Mouse (Mus musculus) liver, adult 2 months (tissue): ENCODE results near the gene Pou2f3.

ENCODE experiments used
- CTCF ChIP-seq: fragments of 200-500 bp; IDR thresholded peaks from 2 replicates; pipeline ENCODE4 v1.5.1; 2011; ENCODE audit warnings: low read depth, low read length, control low read depth
- POLR2A ChIP-seq: fragments of 200-500 bp; IDR thresholded peaks from 2 replicates; pipeline ENCODE4 v1.6.1; 2011; ENCODE audit warnings: low read length, control low read depth; ENCODE audit not compliant: insufficient read depth; ENCODE audit errors: extremely low read depth

DNA sequence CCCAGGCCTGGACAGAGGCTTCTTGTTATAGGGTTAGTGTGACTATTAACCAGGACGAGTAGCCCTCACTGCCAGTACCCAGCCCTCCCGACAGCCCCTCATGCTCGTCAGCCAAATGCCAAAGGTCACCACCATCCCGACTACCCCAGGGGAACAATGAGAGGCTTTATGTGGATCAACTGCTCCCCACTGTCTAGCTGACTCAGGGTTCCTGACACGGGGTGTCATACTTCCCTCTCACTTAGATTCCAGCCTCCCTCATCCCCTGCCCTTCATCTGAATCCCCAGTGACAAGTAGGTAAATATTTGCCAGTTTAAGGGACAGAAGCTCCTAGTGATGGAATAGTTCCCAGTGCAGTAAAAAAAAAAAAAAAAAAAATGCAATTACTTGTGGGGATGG is 22.1 kb upstream of the Pou2f3 start:
- TF ChIP-seq CTCF (no peak), POLR2A (no peak)
